Mouse (Mus musculus): ENCODE results near the gene Cers3.
A peak's percentile ranks its signal among the peaks of the same experiment; 100 is the strongest.

The Cers3 gene

GRCm38 (mm10) chr7:66779944-66780942 is 36.9 kb downstream of the Cers3 start:
- no peak for DNase-seq (ENCODE audit: low read depth, low spot score)

- no peak for DNase-seq (ENCODE audit: low read depth, low spot score)
These were observed 43.2 kb downstream of the Cers3 start for GRCm38 (mm10) chr7:66786476-66786875.

- no peak for DNase-seq (ENCODE audit: low read depth, low spot score)
These were observed 44.5 kb downstream of the Cers3 start for GRCm38 (mm10) chr7:66787816-66788215.

- DNase-seq (ENCODE audit: low read depth, low spot score), result no peak
These were observed 46.8 kb downstream of the Cers3 start for GRCm38 (mm10) chr7:66789860-66790748.

GRCm38 (mm10) chr7:66791022-66791421 is 47.7 kb downstream of the Cers3 start:
- no peak for DNase-seq (ENCODE audit: low read depth, low spot score)

GRCm38 (mm10) chr7:66796909-66797308 is 53.6 kb downstream of the Cers3 start:
- no peak for DNase-seq (ENCODE audit: low read depth, low spot score)

GRCm38 (mm10) chr7:66797345-66797744 is 54.0 kb downstream of the Cers3 start:
- DNase-seq (ENCODE audit: low read depth, low spot score), result no peak

GRCm38 (mm10) chr7:66798826-66799225 is 55.5 kb downstream of the Cers3 start:
- DNase-seq (ENCODE audit: low read depth, low spot score), result peak; percentile 14

GRCm38 (mm10) chr7:66800784-66801183 is 57.5 kb downstream of the Cers3 start:
- DNase-seq (ENCODE audit: low read depth, low spot score), result no peak

GRCm38 (mm10) chr7:66801785-66802184 is 58.5 kb downstream of the Cers3 start:
- DNase-seq (ENCODE audit: low read depth, low spot score), result peak; percentile 61

- no peak for DNase-seq (ENCODE audit: low read depth, low spot score)
These were observed 60.5 kb downstream of the Cers3 start for GRCm38 (mm10) chr7:66803798-66804197.

- DNase-seq (ENCODE audit: low read depth, low spot score), result no peak
These were observed 63.5 kb downstream of the Cers3 start for GRCm38 (mm10) chr7:66806801-66807200.

GRCm38 (mm10) chr7:66810436-66810835 is 67.1 kb downstream of the Cers3 start:
- DNase-seq (ENCODE audit: low read depth, low spot score), result no peak

- DNase-seq (ENCODE audit: low read depth, low spot score), result no peak
These were observed 68.0 kb downstream of the Cers3 start for GRCm38 (mm10) chr7:66811294-66811693.

GRCm38 (mm10) chr7:66812289-66812688 is 69.0 kb downstream of the Cers3 start:
- no peak for DNase-seq (ENCODE audit: low read depth, low spot score)

- no peak for DNase-seq (ENCODE audit: low read depth, low spot score)
These were observed 69.4 kb downstream of the Cers3 start for GRCm38 (mm10) chr7:66812737-66813136.

- no peak for DNase-seq (ENCODE audit: low read depth, low spot score)
These were observed 69.9 kb downstream of the Cers3 start for GRCm38 (mm10) chr7:66813172-66813571.

- DNase-seq (ENCODE audit: low read depth, low spot score), result no peak
These were observed 72.2 kb downstream of the Cers3 start for GRCm38 (mm10) chr7:66815526-66815925.

- DNase-seq (ENCODE audit: low read depth, low spot score), result no peak
These were observed 76.7 kb downstream of the Cers3 start for GRCm38 (mm10) chr7:66820034-66820433.

- no peak for DNase-seq (ENCODE audit: low read depth, low spot score)
These were observed 87.5 kb downstream of the Cers3 start for GRCm38 (mm10) chr7:66830803-66831202.

GRCm38 (mm10) chr7:66831295-66831694 is 88.0 kb downstream of the Cers3 start:
- no peak for DNase-seq (ENCODE audit: low read depth, low spot score)

GRCm38 (mm10) chr7:66839463-66840007 is 96.2 kb downstream of the Cers3 start, which contains the start of gene Adamts17:
Adamts17 (plus strand) TSS chr7:66839735.
- DNase-seq (ENCODE audit: low read depth, low spot score), result peak; percentile 91
